Mouse (Mus musculus) testis, adult 2 months (tissue): Measurements from ENCODE around the gene Cr2.

ENCODE experiments used
- CTCF ChIP-seq: fragments of 200-500 bp; IDR thresholded peaks from 2 replicates; pipeline ENCODE4 v1.5.1; 2012; ENCODE audit warnings: low read depth, mild to moderate bottlenecking, inconsistent platforms, low read length, moderate library complexity; ENCODE audit not compliant: control insufficient read depth, insufficient read depth, insufficient replicate concordance
- POLR2A ChIP-seq: fragments of 200-500 bp; IDR thresholded peaks from 2 replicates; pipeline ENCODE4 v1.6.1; 2012; ENCODE audit warnings: low read depth, mild to moderate bottlenecking, inconsistent platforms, low read length, moderate library complexity; ENCODE audit not compliant: control insufficient read depth

- TF ChIP-seq CTCF (no peak), POLR2A (no peak)
Observed at GRCm38 (mm10) chr1:195131675-195132015, 44.9 kb downstream of the Cr2 start.
